ENCODE assay signal across 13 mouse cellular contexts in genomic region chr9:101868593-101868992, GRCm38 (mm10). TPM values are rescaled to one million over a fixed set of nuclear protein-coding genes. Genes with fewer than 3 reads are reported as not detected.
"Had no signal": no experiment of that assay in that cellular context is flagged by ENCODE, and none has a peak within 500 bp of the region (broad histone marks: within the 10 kb centered on the region; RNA-seq: fewer than 3 reads in every experiment).

No protein-coding gene starts in this region.

- DNase-seq: lung, adult 18-20 months; lung, embryonic 14.5 days; lung, postnatal 10 days; lung, postnatal 4 days; midbrain, embryonic 14.5 days; retina, postnatal 1 day; right cerebral cortex, postnatal 4 days; spleen, adult 18-20 months; thymus, adult 18-20 months; thymus, postnatal 14 days; thymus, postnatal 36 days had no signal

RNA-seq across cellular contexts. Expression of gene 9630041A04Rik, which starts 7.0 kb away (rescaled TPM):
- total RNA-seq: megakaryocyte, adult 5-6 weeks; megakaryocyte-erythroid progenitor cell, adult 5-6 weeks had no signal
